Mouse (Mus musculus): ENCODE measurements around the gene Pld6. TPM values are rescaled to one million over a fixed set of nuclear protein-coding genes. Genes with fewer than 3 reads are reported as not detected.

Gene Pld6
- polyA plus RNA-seq, 1 experiment: 2.0 TPM

DNA sequence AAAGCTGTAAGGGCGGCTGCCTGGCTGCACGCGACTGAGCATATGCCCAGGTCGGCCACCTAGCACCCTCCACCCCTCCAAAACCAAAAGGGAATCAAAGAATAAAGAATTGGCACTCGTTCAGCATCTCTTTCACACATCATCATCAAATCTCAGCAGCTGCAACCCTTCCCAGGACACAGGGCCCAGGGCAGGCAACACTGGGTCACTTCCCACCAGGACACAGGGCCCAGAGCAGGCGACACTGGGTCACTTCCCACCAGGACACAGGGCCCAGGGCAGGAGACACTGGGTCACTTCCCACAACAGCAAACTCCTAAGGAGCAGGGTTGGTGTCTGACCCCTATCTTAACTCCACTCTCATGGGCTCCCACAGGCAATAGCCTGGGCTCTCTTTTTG lies 5.9 kb upstream of the Pld6 start:
- no peaks in the 10 kb centered on the region for H3K4me1 ChIP-seq (ENCODE audit: control insufficient read depth, insufficient read depth, low read length)
- no peak overlapping the region for H3K4me3 ChIP-seq (ENCODE audit: insufficient read depth, low read length)
- no peak overlapping the region for H3K27ac ChIP-seq (ENCODE audit: insufficient read depth, low read length)
- TF ChIP-seq POLR2A (IDR thresholded peaks at IDR 0.05; ENCODE audit: extremely low read depth, insufficient read depth, low read length) (no peak), CTCF (IDR thresholded peaks at IDR 0.05; ENCODE audit: extremely low read depth, insufficient read depth, low read length) (no peak)

- TF ChIP-seq CTCF (IDR thresholded peaks at IDR 0.05; ENCODE audit: extremely low read depth, insufficient read depth, low read length) (no peak), POLR2A (IDR thresholded peaks at IDR 0.05; ENCODE audit: extremely low read depth, insufficient read depth, low read length) (no peak)
- Histone ChIP-seq H3K4me1 (ENCODE audit: control insufficient read depth, insufficient read depth, low read length) (no peaks in the 10 kb centered on the region; the same call in 1 of the 2 replicates), H3K4me3 (ENCODE audit: insufficient read depth, low read length) (no peak overlapping the region), H3K27ac (ENCODE audit: insufficient read depth, low read length) (no peak overlapping the region)
These were observed 1.9 kb upstream of the Pld6 start for GRCm38 (mm10) chr11:59789311-59789710.

DNA sequence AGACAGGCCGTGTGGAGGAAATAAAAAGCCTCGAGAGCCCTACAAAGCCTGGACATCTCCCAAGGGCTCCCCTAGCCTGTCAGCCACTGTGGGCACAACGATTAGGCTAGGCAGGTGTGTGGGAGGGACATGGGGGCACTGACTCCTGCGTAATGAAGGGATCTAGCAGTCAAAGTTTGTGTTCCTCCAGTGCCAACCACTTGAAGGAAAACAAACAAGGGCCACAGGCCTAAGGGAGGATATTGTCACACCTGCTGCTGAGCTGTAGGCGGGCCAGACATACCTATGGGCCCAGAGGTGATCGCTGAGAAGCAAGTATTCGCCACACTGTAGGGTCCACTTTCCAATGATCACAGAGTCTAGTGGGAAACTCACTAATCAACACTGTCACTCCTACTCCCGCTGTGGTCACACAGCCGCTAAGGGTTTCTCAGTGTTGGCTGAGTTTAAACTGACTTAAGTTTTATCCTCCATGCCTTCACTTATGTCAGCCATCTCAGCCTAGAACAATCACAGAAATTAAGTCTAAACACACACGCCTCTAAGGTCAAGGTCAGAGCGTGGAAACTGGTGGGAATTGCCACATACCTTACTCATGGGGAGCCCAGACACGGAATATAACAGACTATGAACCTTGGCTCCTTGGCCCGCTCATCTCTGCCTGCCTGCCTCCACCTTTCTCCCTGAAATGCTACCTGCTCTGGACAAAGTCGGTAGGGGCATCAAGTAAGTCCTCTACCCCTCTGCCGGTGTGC lies 824 bp downstream of the Pld6 start:
- H3K27ac ChIP-seq (ENCODE audit: insufficient read depth, low read length): no peak overlapping the region
- TF ChIP-seq CTCF (IDR thresholded peaks at IDR 0.05; ENCODE audit: extremely low read depth, insufficient read depth, low read length) (no peak), POLR2A (IDR thresholded peaks at IDR 0.05; ENCODE audit: extremely low read depth, insufficient read depth, low read length) (no peak)
- H3K4me3 ChIP-seq (ENCODE audit: insufficient read depth, low read length): peak overlapping the region; percentile 24; the same call in 1 of the 2 replicates
- no peaks in the 10 kb centered on the region; the same call in 1 of the 2 replicates for H3K4me1 ChIP-seq (ENCODE audit: control insufficient read depth, insufficient read depth, low read length)

DNA sequence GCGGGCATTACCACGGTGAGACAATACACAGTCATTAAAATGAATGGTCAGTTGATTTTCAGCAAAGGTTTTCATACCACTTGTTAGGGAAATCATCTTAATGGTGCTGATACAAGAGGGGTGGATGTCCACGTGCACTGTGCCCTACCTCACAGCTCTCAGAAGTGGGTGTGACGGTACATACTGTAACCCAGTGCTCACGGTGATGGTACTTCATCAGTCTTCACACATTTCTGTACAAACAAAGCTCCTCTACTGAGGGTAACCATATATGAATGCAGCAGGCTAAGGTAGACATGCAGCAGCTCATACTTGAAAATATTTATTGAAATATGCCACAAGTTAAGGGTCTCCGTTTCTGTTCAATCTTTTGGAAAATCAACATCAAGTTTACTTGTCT lies 3.9 kb downstream of the Pld6 start:
- no peaks in the 10 kb centered on the region; the same call in 1 of the 2 replicates for H3K4me1 ChIP-seq (ENCODE audit: control insufficient read depth, insufficient read depth, low read length)
- TF ChIP-seq CTCF (IDR thresholded peaks at IDR 0.05; ENCODE audit: extremely low read depth, insufficient read depth, low read length): no peak
- TF ChIP-seq POLR2A (IDR thresholded peaks at IDR 0.05; ENCODE audit: extremely low read depth, insufficient read depth, low read length): no peak
- H3K27ac ChIP-seq (ENCODE audit: insufficient read depth, low read length): no peak overlapping the region
- H3K4me3 ChIP-seq (ENCODE audit: insufficient read depth, low read length): no peak overlapping the region

- TF ChIP-seq POLR2A (IDR thresholded peaks at IDR 0.05; ENCODE audit: extremely low read depth, insufficient read depth, low read length) (no peak), CTCF (IDR thresholded peaks at IDR 0.05; ENCODE audit: extremely low read depth, insufficient read depth, low read length) (no peak)
- H3K27ac ChIP-seq (ENCODE audit: insufficient read depth, low read length): no peak overlapping the region
- no peaks in the 10 kb centered on the region; the same call in 1 of the 2 replicates for H3K4me1 ChIP-seq (ENCODE audit: control insufficient read depth, insufficient read depth, low read length)
- no peak overlapping the region for H3K4me3 ChIP-seq (ENCODE audit: insufficient read depth, low read length)
These were observed 5.3 kb downstream of the Pld6 start for GRCm38 (mm10) chr11:59782091-59782590.

- Histone ChIP-seq H3K4me3 (ENCODE audit: insufficient read depth, low read length) (no peak overlapping the region), H3K4me1 (ENCODE audit: control insufficient read depth, insufficient read depth, low read length) (no peaks in the 10 kb centered on the region), H3K27ac (ENCODE audit: insufficient read depth, low read length) (no peak overlapping the region)
- TF ChIP-seq POLR2A (IDR thresholded peaks at IDR 0.05; ENCODE audit: extremely low read depth, insufficient read depth, low read length) (no peak), CTCF (IDR thresholded peaks at IDR 0.05; ENCODE audit: extremely low read depth, insufficient read depth, low read length) (no peak)
These were observed 7.2 kb downstream of the Pld6 start for GRCm38 (mm10) chr11:59780241-59780640.

- H3K4me1 ChIP-seq (ENCODE audit: control insufficient read depth, insufficient read depth, low read length): no peaks in the 10 kb centered on the region
- H3K4me3 ChIP-seq (ENCODE audit: insufficient read depth, low read length): no peak overlapping the region
- TF ChIP-seq POLR2A (IDR thresholded peaks at IDR 0.05; ENCODE audit: extremely low read depth, insufficient read depth, low read length) (no peak), CTCF (IDR thresholded peaks at IDR 0.05; ENCODE audit: extremely low read depth, insufficient read depth, low read length) (no peak)
These were observed 8.0 kb downstream of the Pld6 start for GRCm38 (mm10) chr11:59779406-59779805.

GRCm38 (mm10) chr11:59778874-59779223 lies 8.6 kb downstream of the Pld6 start:
- no peaks in the 10 kb centered on the region for H3K4me1 ChIP-seq (ENCODE audit: control insufficient read depth, insufficient read depth, low read length)
- no peak for TF ChIP-seq POLR2A (IDR thresholded peaks at IDR 0.05; ENCODE audit: extremely low read depth, insufficient read depth, low read length)
- TF ChIP-seq CTCF (IDR thresholded peaks at IDR 0.05; ENCODE audit: extremely low read depth, insufficient read depth, low read length): no peak
- H3K4me3 ChIP-seq (ENCODE audit: insufficient read depth, low read length): no peak overlapping the region
- no peak overlapping the region for H3K27ac ChIP-seq (ENCODE audit: insufficient read depth, low read length)

More at GRCm38 (mm10) chr11:59779406-59779805, 8.0 kb downstream of the Pld6 start:
- no peak overlapping the region for H3K27ac ChIP-seq (ENCODE audit: insufficient read depth, low read length)

- TF ChIP-seq CTCF (IDR thresholded peaks at IDR 0.05; ENCODE audit: extremely low read depth, insufficient read depth, low read length): peak; percentile 88
- no peak for TF ChIP-seq POLR2A (IDR thresholded peaks at IDR 0.05; ENCODE audit: extremely low read depth, insufficient read depth, low read length)
- H3K4me1 ChIP-seq (ENCODE audit: control insufficient read depth, insufficient read depth, low read length): no peaks in the 10 kb centered on the region
- no peak overlapping the region for H3K27ac ChIP-seq (ENCODE audit: insufficient read depth, low read length)
- no peak overlapping the region for H3K4me3 ChIP-seq (ENCODE audit: insufficient read depth, low read length)
These were observed 9.1 kb downstream of the Pld6 start for GRCm38 (mm10) chr11:59778181-59778873.
